Mouse (Mus musculus) ovary, adult 2 months (tissue): ENCODE data around the gene Gm33815. TPM values are rescaled to one million over a fixed set of nuclear protein-coding genes. Genes with fewer than 3 reads are reported as not detected.

ENCODE experiments used
- polyA plus RNA-seq: library from polyadenylated mRNA; depleted of rRNA; stranded (reverse); fragments of >200 nt; gene quantifications from 2 replicates; pipeline ENCODE4 v1.2.3, GENCODE M21; 2012; rRNA removed

Gm33815 gene
- not detected in 2 replicates for polyA plus RNA-seq

DNA sequence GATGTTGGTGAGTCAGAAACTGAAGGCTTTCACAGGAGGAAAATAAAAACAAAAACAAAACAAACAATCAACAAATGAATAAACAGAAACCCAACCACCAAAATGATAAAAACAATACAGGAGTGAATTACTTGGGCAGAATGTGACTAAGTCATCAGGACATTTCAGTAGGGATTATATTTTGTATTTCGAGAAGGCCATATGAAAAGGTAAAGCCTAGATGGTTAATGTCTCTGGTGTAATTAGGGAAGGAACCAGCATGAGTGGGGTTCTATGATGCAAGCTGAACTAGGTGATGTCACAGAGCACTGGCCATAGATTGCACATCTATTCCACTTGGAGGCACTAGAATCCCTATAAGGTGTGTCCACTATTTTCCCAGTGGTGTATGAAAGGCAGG lies at the start of gene Gm33815:
Gm33815 (plus strand) TSS at position 301 of the 400 bp plus-strand sequence.

